Mouse (Mus musculus): ENCODE measurements around the gene Pdf.

Pdf gene

DNA sequence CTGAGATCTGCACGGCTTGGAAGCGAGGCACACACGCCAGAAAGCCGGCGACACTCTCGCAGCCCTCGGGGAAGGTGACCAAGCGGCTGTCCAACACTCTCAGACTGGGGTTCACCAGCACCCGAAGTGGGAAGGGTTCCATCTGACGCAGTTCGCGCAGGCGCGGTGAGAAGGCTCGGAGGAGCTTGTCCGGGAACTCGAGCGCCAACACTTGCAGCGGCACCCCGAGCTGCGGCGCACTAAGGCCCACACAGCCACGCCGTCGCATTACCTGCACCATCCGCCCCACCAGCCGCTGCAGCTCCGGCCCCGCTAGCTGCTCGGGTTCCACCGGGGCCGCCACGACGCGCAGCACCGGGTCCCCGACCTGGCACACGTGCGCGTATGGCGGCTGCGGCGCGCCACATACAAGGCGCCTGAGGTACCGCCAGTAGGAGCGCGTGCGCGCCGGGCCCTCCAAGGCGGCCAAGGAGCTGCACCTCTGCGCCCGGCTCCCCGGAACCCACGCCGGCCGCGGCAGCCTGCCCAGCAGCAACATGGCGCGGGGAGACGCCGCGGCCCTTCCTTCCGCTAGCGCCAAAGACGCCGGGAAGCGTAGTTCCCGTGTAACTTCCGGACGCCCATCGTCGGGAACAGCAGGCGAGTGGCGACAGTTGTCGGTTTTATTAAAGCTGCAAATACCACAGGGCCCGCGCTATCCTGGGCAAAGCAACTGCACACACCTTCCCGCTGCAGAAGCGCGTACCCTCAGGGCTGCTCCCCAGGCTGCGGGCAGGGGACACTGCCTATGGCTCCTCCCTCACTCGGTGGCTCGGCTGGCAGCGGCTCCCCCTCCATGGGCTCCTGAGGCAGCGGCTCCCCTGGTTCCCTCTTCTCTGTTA lies at the start of gene Pdf:
TSS of gene Pdf (minus strand) at position 554 of the 881 bp plus-strand sequence.
- peak; percentile 75 for DNase-seq (ENCODE audit: low spot score)

DNA sequence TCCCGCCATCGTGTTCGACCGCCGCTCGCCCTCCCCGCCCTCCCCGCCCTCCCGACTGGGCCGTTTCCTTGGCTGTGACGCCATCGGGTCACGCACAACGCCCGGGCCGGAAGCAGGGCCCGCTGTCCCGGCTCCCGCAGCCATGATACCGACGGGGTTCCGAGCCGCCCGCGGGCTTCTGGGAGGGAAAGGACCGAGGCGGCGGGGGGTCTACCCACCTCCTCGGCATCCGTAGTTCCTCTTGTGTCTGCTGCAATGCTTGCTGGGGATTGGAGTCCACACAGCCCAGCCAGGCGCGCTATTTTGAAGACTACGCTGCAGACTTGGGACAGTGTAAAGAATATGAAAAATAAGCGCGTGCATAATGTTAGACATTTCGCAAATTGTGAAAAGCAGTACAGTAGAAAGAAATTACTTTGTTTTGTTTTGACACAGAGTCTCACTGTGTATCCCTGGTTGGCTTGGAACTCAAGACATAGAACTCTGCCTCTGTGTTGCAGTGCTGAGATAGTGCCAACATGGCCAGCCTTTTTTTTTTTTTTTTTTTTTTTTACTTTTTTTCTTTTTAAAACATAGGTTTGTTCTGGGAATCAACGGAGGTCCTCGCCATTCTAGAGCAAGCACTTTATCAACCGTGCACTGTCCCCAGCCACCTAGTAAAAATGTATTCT lies 48.1 kb upstream of the Pdf start, which contains the start of gene Terf2:
TSS of gene Terf2 (minus strand) at position 182 of the 671 bp plus-strand sequence.
- peak; percentile 85 for DNase-seq (ENCODE audit: low spot score)

DNA sequence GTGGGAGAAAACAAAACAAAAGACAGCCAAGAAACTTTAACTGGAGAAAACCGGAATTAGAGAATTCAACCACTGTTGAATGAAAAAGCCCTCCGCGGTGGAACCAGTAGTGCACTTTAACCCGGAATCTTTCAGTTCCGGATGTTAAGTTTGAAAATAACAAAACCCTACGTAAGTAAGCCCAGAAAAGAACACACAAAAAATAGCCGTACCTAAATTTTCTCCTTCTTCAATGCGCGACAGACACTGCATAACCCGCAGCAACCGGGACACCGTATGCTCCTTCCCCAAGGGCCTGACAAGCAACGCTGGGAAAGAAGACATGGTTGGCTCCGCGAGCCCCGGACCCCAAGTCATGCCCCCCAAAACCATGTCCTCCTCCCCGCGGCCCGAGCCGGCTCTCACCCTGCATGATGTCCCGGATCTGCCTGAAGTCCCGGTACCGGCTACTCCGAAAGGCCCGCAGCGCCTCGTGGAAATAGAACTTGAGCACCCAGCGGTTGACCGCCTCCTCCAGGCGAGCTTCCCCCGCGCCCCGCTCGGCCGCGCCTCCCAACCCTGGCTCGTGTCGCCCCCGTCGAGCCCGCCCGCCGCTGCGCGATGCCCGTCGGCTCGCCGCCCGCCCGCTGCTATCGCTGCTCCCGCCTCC lies 47.4 kb upstream of the Pdf start:
- DNase-seq (ENCODE audit: low spot score): no peak

DNA sequence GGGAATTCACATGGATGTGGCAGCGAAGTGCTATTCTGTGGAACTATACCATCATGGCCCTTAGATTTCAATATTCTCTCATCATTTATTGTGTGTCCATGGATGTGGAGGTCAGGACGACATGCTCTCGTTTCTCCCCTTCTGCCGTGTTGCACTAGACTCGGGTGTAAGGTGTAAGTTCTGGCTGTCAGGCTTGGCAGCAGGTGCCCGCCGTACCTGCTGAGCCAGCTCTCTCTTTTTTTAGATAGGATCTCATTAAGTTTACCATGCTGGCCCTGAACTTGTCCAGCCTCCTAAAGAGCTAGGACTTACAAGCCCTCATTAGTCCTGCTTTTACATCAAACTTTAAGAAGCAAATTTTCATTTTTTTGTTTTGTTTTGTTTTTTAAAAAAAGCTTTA lies 42.1 kb upstream of the Pdf start:
- no peak for DNase-seq (ENCODE audit: low spot score)

DNA sequence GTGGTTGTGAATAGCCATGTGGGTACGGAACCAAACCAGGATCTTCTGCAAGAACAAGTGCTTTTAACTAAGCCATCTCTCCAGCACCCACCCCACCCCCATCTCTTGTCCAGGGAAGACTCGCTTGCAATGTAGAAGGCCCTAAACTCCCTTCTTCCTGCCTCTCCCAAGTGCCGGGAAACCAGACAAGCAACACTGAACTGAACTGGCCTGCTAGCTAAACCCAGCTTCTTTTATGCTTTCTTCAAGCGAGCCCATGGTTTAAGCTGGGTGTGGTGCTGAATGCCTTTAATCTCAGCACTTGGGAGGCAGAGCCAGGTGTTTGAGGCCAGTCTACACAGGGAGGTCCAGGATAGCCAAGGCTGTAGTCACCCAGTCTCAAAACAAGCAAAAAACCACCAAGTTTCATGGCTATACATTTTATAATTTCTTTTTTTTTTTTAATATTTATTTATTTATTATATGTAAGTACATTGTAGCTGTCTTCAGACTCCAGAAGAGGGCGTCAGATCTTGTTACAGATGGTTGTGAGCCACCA lies 40.2 kb upstream of the Pdf start:
- no peak for DNase-seq (ENCODE audit: low spot score)

DNA sequence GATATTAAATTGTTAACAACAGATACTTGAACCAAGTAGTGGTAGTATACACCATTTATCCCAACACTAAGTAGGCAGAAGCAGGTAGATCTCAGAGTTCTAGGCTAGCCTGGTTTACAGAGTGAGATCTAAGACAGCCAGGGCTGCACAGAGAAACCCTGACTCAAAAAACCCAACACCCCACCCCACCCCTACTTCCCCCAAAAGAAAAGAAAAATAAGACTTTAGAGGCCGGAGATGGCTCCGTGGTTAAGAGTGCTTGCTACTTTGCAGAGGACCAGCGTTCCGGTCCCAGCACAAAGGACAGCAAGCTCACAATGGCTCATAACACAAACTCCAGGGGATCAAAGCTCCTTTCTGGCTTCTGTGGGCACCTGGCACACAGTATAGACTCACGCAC lies 37.6 kb upstream of the Pdf start:
- no peak for DNase-seq (ENCODE audit: low spot score)

DNA sequence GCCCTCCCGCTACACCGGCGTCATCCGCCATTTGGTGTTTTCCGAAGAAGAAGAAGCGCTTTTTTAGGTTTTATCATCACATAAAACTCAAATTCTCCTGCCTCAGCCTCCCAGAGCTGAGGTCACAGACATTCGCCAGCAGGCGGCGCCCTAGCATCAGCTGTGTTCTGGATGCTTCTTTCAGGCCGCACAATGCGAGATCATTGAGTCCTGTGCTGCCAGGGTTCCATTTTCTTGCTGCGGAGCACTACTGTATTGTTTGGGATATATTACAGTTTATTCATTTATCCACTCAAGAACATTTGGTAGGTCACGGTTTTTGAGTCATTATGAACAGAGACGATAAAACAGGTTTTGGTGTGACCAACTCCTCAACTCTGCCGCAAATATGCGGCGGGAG lies 36.9 kb upstream of the Pdf start:
- no peak for DNase-seq (ENCODE audit: low spot score)

DNA sequence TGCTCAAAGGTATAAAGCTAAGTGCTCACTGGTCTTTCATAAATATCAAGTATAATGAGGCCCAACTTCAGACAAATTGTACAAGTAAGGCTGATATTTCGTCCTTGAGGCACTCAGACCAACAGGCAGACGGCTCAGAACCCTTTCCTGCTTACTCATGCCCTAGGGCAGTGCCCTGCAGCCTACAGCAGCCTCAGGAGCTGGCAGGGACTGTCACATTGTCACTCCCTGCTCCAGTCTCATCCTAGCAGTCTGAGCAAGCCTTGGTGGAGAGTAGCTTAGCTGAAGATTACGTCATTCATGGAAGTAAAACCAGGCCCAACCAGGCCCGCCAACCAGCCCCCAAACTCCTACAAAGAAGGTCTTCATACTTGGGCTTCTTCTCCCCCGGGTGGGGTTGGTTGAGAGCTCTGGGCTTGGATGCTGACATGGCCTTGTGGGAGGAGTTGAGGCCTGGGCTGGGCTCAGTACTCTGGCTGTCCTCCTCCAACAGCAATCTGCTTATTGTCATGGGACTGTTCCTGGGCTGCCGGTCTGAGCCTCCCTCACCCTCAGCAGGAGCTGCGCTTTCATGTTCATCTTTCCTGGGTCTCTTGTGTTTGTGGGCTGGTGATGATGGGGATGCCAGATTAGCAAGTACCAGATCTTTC lies 27.9 kb upstream of the Pdf start:
- no peak for DNase-seq (ENCODE audit: low spot score)

DNA sequence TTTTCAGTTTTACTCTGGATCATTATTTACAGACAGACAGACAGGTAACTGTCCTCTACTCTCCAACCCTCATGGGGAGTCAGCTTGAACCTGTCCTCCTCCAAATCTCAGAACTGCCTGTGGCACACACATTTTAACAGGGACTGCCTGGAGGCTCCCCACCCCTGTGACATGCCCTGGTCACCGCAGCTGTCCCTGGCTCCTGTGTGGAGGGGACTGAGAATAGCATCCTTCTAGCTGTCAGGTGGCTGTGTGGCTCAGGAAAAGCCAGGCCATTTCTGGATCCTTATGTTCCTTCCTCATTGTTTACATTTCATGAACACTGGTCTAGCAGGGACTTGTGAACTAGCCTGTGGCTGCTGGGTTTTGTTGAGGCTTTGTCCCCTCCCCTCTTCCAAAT lies 25.7 kb upstream of the Pdf start:
- DNase-seq (ENCODE audit: low spot score): no peak

DNA sequence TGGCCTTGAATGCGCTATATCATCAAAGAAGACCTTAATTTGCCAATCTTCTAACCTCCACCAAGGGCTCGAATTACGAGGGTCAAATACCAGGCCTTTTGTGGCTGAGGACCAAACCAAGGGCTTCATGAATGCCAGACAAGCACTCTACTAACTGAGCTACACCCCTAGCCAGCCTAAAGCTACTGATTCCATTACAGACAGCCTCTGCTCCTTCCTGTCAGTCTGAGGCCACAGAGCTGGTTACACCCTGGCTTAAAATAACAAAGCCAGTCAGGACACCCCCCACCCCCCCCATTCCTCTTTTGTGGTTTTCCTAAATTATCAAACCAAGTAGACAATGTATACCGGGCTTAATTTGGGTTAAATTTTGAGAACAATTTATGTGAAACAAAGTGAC lies 25.3 kb upstream of the Pdf start:
- DNase-seq (ENCODE audit: low spot score): no peak

DNA sequence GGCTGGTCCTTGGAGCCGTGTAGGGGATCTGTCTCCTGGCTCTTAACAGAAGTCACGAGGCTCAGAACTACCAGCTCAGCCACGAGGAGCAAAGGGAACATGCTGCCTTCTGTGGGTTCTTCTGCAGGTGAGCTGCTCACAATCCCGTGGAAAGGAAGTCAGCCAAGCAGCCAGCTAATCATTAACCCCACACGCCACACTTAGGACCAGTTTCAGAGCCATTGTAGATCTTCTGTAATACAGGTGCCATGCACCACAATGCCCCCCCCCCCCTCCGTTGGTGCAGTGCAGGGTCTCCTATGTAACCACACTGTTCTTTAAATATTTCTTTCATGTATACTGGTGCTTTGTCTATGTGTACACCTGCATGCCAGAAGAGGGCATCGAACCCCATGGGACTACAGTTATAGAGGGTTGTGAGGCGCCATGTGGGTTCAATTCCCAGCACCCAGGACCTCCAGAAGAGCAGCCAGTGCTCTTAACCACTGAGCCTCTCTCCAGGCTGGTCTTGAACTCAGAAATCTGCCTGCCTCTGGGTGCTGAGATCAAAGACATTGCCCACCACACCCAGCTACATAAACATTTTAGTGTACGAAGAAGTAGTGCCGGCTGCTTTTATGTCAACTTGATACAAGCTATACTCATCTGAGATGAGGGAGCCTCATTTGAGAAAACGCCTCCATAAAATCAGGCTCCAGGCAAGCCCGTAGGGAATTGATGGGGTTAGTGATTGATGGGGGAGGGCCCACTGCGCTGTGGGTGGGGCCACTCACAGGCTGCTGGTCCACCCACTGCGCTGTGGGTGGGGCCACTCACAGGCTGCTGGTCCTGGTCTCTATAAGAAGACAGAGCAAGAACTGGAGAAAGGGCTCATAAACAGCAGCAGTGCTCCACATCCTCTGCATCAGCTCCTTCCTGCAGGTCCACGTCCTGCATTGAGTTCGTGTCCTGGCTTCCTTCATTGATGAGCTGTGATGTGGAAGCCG lies 17.4 kb upstream of the Pdf start, which contains the start of gene Tmed6:
TSS of gene Tmed6 (minus strand) at position 134 of the 986 bp plus-strand sequence.
- no peak for DNase-seq (ENCODE audit: low spot score)

DNA sequence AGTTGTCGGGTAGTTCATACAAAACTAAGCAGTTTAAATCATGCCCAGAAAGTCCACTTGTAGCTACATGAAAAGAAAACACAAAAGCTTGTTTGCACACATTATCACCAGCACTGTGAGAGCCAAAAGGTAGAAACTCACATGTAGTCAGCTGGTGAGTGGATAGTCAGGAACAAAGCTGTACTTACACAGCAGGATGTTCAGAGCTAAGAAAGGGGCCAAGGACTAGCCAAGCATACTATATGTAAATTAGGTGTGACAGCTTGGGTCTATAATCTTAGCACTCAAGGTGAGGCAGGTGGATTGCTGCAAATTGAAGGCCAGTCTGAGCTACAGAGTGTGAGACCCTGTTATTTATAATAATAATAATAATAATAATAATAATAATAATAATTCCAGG lies 14.2 kb upstream of the Pdf start:
- DNase-seq (ENCODE audit: low spot score): no peak

DNA sequence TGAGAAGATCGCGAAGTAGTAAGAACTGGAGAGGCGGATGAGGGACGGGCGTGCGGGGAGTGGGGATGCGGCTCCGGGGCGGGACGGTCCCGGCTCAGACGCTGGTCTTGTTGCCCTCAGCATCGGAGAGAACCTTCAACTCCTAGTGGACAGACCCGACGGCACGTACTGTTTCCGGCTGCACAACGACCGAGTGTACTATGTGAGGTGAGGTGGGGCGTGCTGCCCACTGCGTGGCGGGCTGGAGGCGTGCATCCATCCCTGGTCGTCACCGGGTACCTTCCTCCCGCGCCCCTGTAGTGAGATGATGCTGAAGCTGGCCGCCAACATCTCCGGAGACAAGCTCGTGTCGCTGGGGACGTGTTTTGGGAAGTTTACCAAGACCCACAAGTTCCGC lies 8.6 kb upstream of the Pdf start:
- no peak for DNase-seq (ENCODE audit: low spot score)

DNA sequence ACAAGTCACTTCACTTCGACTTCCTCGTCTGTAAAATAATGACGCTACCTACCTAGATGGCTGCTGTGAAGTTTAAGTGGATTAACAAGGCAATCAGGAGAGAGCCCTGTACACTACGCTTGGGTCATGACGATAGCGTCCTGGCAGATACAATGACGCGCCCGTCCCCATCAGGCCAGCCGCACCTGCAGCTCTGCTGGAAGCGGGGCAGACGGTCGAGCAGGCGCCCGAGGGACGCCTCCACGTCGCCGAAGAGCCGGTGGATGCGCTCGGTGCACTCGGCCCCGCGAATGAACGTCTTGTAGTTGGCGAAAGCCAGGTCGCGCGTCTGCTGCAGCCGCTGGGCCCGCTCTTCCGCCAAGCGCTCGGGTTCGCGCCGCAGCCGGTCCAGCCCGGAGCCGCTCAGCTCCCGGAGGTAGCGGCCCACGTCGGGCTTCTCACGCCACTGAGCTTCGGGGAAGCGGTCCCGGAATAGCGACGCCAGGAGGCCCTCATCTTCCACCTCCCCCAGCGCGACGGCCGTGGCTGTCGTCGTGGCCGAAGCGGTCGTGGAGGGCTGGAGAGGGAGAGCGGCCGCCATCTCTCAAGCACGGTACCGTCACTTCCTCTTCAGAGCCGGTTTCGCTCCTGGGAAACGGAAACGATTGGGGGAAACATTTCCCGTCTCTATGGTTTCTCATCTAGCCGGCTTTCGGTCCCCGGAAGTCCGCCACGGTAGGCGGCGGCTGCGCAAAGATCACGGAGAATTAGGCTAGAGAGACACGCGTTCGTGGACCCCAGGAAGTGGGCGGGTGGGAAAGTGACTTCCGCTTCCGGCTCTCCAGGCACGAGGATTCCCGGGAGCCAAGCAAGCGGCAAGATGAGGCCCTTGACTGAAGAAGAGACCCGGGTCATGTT lies 7.9 kb upstream of the Pdf start, which contains the start of the genes Cog8 and Nip7:
TSS of gene Cog8 (minus strand) at position 614 of the 897 bp plus-strand sequence.
TSS of gene Nip7 (plus strand) at position 802 of the 897 bp plus-strand sequence.
- DNase-seq (ENCODE audit: low spot score): peak; percentile 90

DNA sequence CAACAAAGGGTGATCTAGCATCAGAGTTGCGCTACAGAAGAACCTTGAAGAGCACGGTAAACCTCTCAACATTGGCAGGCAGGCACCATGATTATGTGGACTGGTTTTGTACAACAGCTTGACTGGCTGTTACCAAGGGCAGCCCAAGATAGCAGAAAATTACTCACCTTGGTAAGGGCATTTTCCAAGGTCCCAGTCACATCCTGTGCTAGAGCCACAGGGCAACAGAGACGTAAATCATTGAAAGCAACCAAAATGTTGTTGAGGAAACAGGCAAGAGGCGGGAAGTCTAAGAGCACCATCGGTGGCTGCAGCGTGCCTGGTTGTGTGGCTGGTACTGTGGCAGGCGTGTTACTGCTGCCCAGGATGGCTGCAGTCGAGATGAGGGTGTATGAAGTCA lies 3.6 kb upstream of the Pdf start:
- DNase-seq (ENCODE audit: low spot score): no peak

DNA sequence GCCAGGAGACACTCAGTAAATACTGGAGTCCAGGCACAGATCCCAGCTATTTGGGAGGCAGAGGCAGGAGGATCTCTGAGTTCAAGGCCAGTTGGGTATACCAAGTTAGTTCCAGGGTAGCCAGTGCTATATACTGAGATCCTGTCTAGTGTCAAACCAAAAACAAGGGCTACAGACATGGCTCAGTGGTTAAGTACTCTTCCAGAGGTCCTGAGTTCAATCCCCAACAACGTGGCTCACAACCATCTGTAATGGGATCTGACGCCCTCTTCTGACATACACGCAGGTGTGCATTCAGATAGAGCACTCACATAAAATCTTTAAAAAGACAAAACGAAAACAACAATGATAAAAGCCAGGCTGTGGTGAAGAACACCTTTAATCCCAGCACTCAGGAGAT lies 1.1 kb upstream of the Pdf start:
- no peak for DNase-seq (ENCODE audit: low spot score)

DNA sequence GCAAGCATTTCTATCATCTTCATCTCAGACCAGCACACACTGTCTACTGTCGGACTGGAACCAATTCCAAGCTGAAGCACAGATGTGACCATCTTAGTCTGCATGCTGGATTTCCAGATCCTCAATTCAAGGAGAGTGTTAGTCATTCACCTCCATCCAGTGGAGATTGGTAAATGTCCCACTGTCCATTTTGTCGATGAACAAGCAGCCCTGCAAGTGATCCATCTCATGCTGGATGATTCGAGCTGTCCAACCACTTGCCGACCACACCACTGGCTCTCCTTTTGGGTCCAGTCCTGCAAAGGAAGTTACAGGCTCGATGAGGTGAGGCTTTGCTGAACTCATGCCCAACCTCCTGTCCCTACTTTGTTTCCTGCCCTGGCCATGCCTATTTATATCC lies 1.4 kb downstream of the Pdf start:
- no peak for DNase-seq (ENCODE audit: low spot score)

DNA sequence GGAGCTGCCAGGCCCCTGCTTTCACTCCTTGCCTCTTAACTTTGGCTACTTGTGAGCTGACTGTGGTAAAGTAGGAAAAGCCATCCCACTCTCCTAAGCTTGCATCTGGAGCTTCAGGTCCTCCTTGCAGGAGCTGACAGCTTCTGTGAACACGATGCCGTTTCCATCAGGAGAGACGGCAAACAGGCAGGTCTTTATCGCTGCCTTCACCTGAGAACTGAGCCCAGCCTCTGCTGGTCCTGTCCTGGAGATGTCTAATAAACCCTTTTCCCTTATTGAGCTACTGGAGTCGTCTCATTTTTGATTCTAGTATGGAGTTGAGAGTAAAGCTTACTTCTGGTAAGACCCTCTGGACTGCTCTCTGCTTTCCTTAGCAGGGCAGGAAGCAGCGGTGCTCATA lies 2.9 kb downstream of the Pdf start:
- DNase-seq (ENCODE audit: low spot score): no peak

DNA sequence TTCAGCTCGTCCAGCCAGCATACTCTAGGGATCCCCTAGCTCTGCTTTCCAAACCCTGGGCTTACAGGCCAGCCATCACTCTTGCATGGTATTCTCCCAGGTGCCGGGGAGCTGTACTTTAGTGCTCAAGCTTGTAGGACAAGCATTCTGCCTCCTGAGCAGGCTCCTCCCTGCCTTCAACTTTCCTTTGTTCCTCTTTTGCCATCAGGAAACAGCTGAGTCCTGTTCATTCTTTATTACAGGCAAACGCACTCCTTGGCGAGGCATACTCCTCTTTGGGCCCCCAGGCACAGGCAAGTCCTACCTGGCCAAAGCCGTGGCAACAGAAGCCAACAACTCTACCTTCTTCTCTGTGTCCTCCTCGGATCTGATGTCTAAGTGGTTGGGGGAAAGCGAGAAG lies 7.8 kb downstream of the Pdf start:
- no peak for DNase-seq (ENCODE audit: low spot score)

DNA sequence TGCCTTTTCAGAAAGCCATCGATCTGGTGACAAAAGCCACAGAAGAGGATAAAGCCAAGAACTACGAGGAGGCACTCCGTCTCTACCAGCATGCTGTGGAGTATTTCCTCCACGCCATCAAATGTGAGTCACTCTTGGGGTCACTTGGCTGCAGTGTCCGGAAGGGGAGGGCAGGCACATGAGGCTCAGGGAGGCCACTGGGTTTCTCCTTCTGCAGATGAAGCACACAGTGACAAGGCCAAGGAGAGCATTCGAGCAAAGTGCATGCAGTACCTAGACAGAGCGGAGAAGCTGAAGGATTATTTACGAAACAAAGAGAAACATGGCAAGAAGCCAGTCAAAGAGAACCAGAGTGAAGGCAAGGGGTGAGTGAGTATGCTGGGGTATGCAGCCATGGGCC lies 11.8 kb downstream of the Pdf start:
- DNase-seq (ENCODE audit: low spot score): no peak

Data from urinary bladder, postnatal 25 days (tissue).